Mouse (Mus musculus) thymus, postnatal 36 days (tissue): ENCODE data around the gene Thsd7b.

Source experiments
- DNase-seq, 2 experiments: peaks; one replicate each; pipeline ENCODE4 v3.0.0; 2022; ENCODE audit warnings: mixed read lengths in 2 of 2

Gene Thsd7b

GRCm38 (mm10) chr1:129526967-129527366, 253.9 kb downstream of the Thsd7b start:
- DNase-seq, result no peak

- DNase-seq, result no peak
These were observed 259.1 kb downstream of the Thsd7b start for GRCm38 (mm10) chr1:129532206-129532605.

GRCm38 (mm10) chr1:129538508-129538907, 265.4 kb downstream of the Thsd7b start:
- DNase-seq, result no peak

- no peak for DNase-seq
These were observed 265.9 kb downstream of the Thsd7b start for GRCm38 (mm10) chr1:129538970-129539369.

GRCm38 (mm10) chr1:129540751-129541150, 267.6 kb downstream of the Thsd7b start:
- DNase-seq, result no peak

GRCm38 (mm10) chr1:129542563-129543146, 269.6 kb downstream of the Thsd7b start:
- DNase-seq, result no peak

GRCm38 (mm10) chr1:129543169-129543568, 270.1 kb downstream of the Thsd7b start:
- no peak for DNase-seq

- no peak for DNase-seq
These were observed 285.0 kb downstream of the Thsd7b start for GRCm38 (mm10) chr1:129558054-129558453.

GRCm38 (mm10) chr1:129559137-129559536, 286.0 kb downstream of the Thsd7b start:
- DNase-seq, result no peak

GRCm38 (mm10) chr1:129559812-129560211, 286.7 kb downstream of the Thsd7b start:
- DNase-seq, result no peak

- no peak for DNase-seq
These were observed 289.6 kb downstream of the Thsd7b start for GRCm38 (mm10) chr1:129562707-129563106.

GRCm38 (mm10) chr1:129570522-129570921, 297.4 kb downstream of the Thsd7b start:
- no peak for DNase-seq

- DNase-seq, result no peak
These were observed 306.9 kb downstream of the Thsd7b start for GRCm38 (mm10) chr1:129579955-129580354.

- no peak for DNase-seq
These were observed 313.5 kb downstream of the Thsd7b start for GRCm38 (mm10) chr1:129586635-129587034.

GRCm38 (mm10) chr1:129589366-129590002, 316.4 kb downstream of the Thsd7b start:
- DNase-seq, result no peak

GRCm38 (mm10) chr1:129595447-129595846, 322.3 kb downstream of the Thsd7b start:
- DNase-seq, result no peak

GRCm38 (mm10) chr1:129600933-129601332, 327.8 kb downstream of the Thsd7b start:
- no peak for DNase-seq

- no peak for DNase-seq
These were observed 329.2 kb downstream of the Thsd7b start for GRCm38 (mm10) chr1:129602284-129602683.

- DNase-seq, result no peak
These were observed 335.3 kb downstream of the Thsd7b start for GRCm38 (mm10) chr1:129608395-129608794.

- no peak for DNase-seq
These were observed 343.0 kb downstream of the Thsd7b start for GRCm38 (mm10) chr1:129616080-129616479.

GRCm38 (mm10) chr1:129619440-129620301, 346.6 kb downstream of the Thsd7b start:
- no peak for DNase-seq

GRCm38 (mm10) chr1:129624519-129624918, 351.4 kb downstream of the Thsd7b start:
- no peak for DNase-seq

- DNase-seq, result no peak
These were observed 362.0 kb downstream of the Thsd7b start for GRCm38 (mm10) chr1:129635146-129635545.
